Mouse (Mus musculus) lung, postnatal 25 days (tissue): ENCODE measurements around the gene Scai.
"Not testable (repeated sequence)": the region's sequence is repeated elsewhere in the genome, so short reads cannot be mapped to it uniquely, and the experiment has no call there.

Experiments used
- DNase-seq: peaks from one replicate; pipeline ENCODE4 v3.0.0; 2022; ENCODE audit warnings: low spot score

The Scai gene

DNA sequence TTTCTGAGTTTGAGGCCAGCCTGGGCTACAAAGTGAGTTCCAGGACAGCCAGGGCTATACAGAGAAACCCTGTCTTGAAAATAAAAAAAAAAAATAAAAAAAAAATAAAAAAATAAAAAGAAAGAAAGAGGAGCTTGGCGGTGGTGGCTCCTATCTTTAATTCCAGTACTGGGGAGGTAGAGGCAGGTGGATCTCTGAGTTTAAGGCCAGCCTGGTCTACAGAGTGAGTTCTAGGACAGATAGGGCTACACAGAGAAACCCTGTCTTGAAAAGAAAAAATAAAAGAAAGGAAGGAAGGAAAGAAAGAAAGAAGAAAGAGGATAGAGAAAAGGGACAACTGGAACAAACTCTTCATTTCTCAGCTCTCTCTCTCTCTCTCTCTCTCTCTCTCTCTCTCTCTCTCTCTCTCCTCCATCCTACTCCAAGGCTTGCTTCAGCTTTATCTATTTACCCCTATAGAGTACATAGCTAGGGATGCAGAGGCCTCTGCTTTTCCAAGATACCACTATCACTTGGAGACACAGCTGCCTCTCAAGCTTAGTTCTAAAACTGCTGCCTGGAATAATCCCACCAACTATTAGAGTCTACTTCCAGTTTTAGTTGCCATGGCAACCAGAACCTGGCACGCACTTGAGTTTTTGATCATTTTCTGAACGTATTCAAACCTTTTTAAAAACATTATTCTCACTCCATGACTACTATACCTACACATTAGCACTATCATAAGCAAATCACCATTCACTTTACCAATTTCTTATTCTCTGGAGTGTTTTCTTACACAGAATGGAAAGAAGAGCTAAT lies 60.8 kb downstream of the Scai start:
- no peak for DNase-seq

DNA sequence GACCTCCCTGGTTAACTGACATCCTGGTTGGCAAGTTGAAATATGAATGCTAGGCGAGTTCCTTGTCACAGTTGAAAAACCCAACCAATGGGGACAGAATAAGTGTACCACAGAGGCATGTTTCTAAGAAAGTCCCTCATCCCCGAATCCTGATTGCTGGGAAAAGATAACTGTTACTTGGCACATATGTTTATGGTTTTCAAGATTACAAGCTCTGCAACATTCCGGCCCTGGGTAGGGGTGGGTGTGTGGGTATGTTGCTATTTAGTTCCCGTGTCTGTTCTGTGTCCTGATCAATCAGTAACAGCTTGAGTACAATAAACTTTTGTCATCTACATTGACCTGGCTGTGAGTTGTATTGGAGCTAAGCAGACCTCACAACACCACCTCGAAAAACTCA lies 66.4 kb downstream of the Scai start:
- DNase-seq = no peak

DNA sequence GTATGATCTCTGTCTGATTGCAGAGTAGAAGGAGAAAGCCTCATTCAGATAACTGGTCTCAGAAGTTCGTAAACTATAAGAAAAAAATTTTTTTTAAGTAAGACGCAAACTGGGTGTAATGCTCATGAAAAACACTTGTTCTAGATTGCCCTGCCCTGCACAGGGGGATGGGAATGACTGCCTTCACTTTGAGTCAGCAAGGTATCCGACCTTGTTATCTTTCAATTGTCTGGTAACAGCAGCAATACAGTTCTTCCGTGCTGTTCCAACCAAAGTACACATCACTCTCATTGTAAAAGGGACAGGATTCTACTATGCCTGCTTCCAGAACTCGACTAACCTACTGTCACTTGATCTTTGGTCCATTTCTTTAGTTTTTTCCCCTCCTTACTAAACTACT lies 69.4 kb downstream of the Scai start:
- DNase-seq = no peak

DNA sequence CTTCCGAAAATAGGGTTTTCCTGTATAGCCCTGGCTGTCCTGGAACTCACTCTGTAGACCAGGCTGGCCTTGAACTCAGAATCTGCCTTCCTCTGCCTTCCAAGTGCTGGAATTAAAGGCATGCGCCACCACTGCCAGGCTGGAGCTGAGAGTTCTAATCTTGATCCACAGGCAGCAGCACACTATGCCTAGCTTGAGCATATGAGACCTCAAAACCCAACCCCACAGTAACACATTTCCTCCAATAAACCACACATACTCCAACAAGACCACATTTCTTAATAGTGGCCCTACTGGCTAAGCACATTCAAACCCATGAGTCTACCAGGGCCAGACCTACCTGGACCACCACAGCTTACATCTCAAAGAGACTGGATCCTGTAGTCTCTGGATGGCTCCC lies 74.0 kb downstream of the Scai start:
- no peak for DNase-seq

DNA sequence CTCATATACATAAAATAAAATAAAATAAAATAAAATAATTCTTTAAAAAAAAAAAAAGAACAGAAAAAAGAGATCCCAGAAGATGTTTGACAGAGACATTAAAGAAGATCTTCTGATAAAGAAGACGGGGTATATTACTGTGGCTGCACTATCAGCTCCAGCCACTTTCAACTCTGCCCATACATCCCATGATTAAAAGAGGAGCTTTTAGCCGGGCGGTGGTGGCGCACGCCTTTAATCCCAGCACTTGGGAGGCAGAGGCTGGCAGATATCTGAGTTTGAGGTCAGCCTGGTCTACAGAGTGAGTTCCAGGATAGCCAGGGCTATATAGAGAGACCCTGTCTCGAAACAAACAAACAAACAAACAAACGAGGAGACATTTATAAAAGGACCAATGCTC lies 76.4 kb downstream of the Scai start:
- no peak for DNase-seq

DNA sequence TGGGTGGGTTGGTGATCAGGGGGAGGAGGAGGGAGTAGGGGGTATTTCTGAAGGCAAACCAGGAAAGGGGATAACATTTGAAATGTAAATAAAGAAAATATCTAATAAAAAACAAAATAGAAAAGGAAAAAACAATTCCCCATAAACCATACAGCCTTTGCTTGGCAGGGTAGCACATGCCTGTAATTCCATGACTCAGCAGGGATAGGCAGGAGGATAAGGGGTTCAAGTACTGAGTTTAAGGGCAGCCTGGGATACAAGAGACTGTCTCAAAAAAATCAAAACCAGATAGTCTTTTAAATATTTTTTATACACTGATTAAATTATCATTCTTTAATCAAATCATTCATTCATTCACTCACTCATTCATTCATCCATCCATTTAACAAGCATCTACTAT lies 80.0 kb downstream of the Scai start:
- DNase-seq = no peak

DNA sequence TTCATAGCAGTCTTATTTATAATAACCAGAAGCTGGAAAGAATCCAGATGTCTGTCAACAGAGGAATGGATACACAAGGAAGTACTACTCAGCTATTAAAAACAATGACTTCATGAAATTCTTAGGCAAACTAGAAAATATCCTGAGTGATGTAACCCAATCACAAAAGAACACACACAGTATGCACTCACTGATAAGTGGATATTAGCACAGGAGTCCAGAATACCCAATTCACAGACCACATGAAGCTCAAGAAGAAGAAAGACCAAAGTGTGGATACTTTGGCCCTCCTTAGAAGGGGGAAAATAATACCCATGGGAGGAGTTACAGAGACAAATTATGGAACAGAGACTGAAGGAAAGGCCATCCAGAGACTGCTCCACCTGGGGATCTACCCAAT lies 80.8 kb downstream of the Scai start:
- not testable (repeated sequence) for DNase-seq

DNA sequence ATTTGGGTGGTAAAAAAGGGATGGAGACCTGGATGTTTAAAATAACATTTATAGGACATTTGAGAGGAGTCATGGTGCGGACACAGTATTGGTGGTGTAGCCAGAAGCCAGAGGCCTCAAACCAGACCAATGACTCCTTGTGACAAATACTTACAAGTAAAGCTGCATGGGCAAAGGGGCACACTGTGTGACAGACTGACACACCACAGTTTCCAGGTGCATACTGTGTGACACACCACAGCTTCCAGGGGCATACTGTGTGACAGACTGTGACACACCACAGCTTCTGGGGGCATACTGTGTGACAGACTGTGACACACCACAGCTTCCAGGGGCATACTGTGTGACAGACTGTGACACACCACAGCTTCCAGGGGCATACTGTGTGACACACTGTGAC lies 90.6 kb downstream of the Scai start:
- not testable (repeated sequence) for DNase-seq

DNA sequence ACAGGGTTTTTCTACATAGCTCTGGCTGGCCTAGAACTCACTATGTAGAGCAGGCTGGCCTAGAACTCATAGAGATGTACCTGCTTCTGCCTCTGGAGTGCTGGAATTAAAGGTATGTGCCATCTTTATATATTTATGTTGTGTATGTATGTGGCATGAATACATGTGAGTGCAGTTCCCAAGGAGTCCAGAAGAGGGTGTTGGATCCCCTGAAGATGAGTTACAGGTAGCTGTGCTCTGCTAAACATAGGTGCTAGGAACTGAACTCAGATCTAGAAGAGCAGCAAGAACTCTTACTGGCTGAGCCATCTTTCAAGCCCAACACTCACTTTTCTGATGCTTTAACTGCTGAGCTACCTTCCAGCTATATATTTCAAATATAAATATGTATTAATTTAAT lies 92.5 kb downstream of the Scai start:
- no peak for DNase-seq

DNA sequence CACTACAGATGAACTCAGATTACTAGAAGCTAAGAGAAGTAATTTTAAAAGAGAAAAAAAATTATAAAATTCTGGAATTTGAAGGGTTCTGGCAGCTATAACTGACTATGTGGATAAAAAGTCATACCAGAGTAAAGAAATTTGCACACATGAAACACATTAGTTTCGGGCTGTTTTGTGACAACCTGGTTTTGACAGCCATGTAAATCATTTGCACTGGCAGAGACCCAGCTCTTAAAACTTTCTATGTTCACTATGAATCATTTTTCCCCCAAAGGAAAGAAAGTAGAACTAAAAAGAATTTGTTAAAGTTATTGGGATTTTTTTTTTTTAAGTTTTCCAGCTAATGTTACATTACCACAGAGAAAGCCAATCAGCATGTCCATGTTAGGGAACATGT lies 98.6 kb downstream of the Scai start:
- no peak for DNase-seq

DNA sequence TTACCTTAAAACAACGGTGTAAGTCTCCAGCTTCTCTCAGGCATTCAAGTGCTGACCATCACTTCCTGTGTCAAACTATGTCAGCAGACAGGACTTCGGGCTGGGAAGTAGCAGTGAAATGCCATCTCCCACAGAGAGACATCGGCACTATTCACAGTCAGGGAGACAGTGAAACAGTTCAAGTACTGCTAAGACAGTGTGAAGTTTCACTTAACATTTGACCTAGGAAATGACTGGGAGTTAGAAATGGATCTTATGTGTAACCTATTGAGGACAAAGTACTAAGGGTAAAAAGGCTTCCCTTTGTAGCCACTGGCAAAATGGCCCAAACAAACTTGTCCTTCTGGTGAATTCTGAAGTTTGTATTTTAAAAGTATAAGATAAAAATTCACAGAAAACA lies 107.8 kb downstream of the Scai start:
- DNase-seq = no peak

DNA sequence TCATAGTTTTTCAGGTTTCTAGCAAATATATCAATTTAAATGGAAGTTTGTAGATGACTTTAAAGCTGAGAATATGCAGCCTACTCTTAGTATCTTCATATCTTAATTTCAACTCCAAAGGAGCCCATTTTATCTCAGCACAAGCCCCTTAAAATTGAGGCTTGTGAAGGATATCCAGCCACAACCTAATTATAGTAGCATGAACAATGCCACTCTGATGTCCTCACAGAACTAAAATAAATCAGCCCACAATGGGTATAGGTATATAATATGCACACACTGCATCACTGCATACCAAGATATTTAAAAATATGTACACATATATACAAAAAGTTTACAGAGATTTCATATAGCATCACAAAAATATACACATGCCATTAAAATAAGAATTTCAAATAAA lies 119.9 kb downstream of the Scai start:
- no peak for DNase-seq

DNA sequence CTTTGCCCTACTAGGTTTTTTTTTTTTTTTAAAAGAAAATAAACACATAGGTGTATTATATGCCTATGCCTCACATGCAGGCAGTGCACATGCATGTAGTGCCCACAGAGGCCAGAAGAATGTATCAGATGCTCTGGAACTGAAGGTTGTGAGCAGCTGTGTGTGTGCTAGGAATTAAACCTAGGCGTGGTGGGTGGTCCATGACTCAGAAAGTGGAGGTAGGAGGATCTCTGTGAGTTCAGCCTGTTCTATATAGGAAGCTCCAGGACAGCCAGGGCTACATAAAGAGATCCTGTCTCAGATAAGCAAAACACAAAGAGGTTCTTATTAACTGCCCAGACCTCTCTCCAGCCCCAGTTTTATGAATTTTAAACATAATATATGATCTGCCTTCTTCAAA lies 121.4 kb downstream of the Scai start:
- DNase-seq = no peak

DNA sequence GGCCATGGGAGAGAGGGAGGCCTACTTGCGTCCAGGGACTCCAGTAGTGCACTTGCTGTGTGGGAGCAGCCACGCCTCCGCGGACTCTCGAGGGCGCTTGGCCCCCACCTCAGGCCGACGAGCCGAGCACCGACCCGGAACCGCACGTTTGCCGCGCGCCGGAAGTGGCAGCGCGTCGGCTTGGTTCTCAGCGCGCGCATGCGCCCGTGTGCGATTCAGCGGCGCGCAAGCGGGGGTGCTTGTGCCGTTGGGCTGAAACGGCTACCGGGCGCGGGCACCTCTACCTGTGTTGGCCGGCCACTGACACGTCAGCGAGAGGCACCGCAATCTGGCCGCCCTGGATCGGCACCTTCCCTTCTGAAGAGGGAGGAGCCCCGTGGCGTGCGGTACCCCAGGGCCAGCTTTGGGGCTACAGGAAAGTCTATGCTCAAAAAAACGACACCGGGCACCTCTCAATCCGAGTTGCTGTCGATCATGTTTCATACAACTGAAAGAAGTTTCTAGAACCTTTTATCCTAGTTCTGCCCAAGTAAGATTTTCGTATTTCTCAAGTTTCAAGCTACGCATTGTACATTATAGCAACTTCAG lies 125.0 kb downstream of the Scai start, which contains the start of gene Golga1:
Gene Golga1 (minus strand): TSS at position 142 of the 588 bp plus-strand sequence.
- peak; percentile 91 for DNase-seq

DNA sequence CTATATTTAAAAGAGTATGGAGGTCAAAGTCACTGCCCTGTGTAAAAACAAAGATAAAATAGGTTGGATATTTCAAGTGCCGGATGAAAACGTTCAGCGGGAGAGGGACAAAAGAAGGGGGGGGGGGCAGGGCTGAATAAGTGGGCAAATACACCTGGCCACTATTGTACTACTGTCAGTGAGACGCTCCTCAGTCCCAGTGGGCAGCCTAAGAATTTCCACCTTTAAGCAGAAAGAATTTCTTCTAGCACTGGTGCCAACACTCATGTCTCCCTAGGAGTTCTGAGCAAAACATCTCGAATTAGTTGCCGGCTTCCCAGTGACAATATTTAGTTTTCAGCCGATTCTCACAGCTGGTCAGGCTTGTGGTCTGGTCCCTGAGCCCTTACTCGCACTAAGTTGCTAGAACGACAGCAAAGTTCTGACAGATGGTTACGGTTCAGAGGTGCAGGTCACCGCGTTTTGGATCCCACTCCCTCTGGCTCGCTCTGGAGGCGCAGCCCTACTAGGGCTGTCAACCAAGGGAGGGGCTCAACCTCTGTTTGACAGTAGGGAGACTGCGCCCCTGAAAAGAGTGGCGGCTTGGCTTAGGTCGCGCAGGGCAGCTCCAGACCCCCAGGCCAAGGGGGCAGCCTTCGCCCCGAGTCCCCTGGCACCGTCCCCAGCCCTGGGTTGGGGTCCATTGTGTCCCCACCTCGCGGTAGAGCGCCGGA lies 125.7 kb downstream of the Scai start:
- DNase-seq = no peak

DNA sequence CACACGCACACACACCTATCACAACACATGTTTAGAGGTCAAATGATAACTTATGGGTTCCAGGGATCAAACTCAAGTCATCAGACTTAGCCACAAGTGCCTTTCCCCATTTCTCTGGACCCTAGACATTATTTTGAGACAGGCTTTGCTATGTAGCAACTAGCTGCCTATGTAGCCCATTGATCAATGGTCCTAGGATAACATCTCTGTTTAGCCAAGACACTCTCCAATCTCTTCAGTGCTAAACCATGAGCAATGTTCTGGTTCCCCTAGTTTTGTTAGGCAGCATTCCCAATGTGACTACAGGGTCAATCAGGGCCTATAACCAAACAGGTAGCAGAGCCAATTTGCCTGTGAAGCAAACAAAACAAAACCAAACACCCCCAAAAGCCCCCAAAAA lies 142.0 kb downstream of the Scai start:
- no peak for DNase-seq

DNA sequence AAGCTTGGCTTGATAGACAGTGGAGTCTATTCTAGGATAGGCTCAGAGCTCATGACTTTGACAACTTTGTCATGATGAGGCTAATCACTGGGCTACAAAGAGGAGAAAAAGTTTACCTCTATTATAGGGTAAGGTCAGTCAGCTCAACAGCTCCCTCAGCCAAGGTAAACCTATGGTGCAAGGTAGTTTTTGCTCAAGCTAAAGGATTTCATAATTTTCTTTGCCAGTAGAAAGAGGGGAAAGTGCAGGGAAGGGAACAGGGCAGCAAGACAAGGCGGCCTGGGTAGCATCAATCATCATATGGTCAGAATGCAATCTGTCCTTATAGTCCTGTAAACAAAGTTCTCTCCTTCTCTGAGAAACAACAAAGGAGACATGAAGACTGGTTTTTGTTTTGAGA lies 150.3 kb downstream of the Scai start:
- no peak for DNase-seq

DNA sequence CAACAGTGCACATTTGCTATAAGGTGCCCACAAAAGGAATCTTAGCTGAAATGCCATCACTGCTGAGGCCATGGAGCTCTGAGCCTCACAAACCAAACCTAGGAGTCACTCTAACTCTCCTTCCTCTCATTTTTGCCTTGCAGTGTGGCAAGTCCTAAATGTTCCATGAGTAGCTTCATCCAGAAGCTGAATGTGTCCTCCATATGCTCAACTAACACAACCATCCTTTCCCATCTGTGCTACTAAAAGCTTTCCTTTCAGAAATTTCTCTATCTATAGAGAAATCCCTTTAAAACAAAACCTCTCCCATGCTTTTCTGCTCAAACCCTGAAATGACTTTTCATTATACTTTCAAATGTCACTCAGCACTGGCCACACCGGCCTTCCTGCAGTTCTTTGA lies 158.9 kb downstream of the Scai start:
- no peak for DNase-seq

DNA sequence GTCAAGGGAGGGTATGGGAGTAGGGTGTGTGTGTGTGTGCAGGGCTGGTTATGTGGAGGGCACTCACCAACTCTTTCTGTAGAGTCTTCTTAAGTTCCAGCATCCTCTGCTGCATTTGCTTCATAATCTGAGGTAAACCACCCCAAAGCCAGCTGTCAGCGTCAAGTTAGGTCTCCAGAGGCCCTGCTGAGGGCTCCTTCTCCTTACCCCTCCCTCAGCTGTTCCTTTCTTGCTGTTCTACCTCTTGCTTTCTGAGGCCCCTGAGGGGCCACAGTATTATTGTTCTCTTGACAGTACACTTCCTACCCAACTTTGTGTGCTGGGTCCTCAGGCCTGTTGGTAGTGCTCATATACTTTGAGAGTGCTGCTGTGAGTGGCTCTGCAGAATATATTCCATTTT lies 170.5 kb downstream of the Scai start:
- DNase-seq = no peak

DNA sequence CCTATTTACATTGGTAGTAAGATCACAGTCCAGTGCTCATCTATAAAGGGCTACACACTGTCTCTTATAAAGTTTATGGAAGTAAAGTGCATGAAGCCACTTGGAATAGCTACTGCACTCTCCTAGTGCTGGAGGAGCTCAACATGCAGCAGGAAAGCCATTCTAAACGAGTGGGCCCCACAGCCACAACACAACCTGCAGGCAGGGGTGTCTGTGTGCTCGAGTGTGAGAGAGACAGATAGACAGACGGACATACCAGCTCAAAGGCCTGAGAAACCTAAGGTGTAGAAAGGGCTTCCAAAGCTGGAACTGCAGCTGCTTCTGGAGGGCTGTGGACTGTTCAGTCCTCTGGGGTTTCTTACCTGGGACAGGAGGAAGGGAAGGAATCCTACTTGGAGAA lies 174.0 kb downstream of the Scai start:
- DNase-seq = no peak
